Mouse (Mus musculus) kidney, embryonic 14.5 days (tissue): ENCODE data around the gene Slc9a3r2. TPM values are rescaled to one million over a fixed set of nuclear protein-coding genes. Genes with fewer than 3 reads are reported as not detected.
A peak's percentile ranks its signal among the peaks of the same experiment; 100 is the strongest.

Experiments
- ATAC-seq: fragments of 200-750 bp; cut with Nextera tagmentation; 2 replicates; pipeline ENCODE4 v1.8.0; 2017; ENCODE audit warnings: moderate number of reproducible peaks, mild to moderate bottlenecking, moderate TSS enrichment, moderate library complexity; ENCODE audit not compliant: low FRiP score, low TSS enrichment
- H3K27ac ChIP-seq: fragments of 300-500 bp; sonication (generic); 2 replicates; pipeline ENCODE4 v1.5.1; 2014; ENCODE audit warnings: low read depth, mild to moderate bottlenecking, low read length, moderate library complexity, mixed read lengths
- H3K27me3 ChIP-seq: fragments of 300-500 bp; sonication (generic); 2 replicates; pipeline ENCODE4 v1.6.1; 2014; ENCODE audit warnings: mild to moderate bottlenecking, low read length; ENCODE audit not compliant: control insufficient read depth, insufficient read depth
- H3K36me3 ChIP-seq: fragments of 300-500 bp; sonication (generic); 2 replicates; pipeline ENCODE4 v1.6.1; 2014; ENCODE audit warnings: low read length, mixed read lengths; ENCODE audit not compliant: control insufficient read depth, insufficient read depth
- H3K4me1 ChIP-seq: fragments of 300-500 bp; sonication (generic); 2 replicates; pipeline ENCODE4 v1.6.1; 2014; ENCODE audit warnings: low read length, mixed read lengths; ENCODE audit not compliant: control insufficient read depth, insufficient read depth
- H3K4me2 ChIP-seq: fragments of 300-500 bp; sonication (generic); replicated peaks from 2 replicates; pipeline ENCODE4 v1.6.1; 2014; ENCODE audit warnings: low read depth, mild to moderate bottlenecking, low read length
- H3K4me3 ChIP-seq: fragments of 300-500 bp; sonication (generic); 2 replicates; pipeline ENCODE4 v1.5.1; 2014; ENCODE audit warnings: mild to moderate bottlenecking, low read length
- H3K9ac ChIP-seq: fragments of 300-500 bp; sonication (generic); 2 replicates; pipeline ENCODE4 v1.6.1; 2014; ENCODE audit warnings: low read depth, mild to moderate bottlenecking, low read length, moderate library complexity
- H3K9me3 ChIP-seq: fragments of 300-500 bp; sonication (generic); 2 replicates; pipeline ENCODE4 v1.6.1; 2016; ENCODE audit warnings: low read length; ENCODE audit not compliant: control insufficient read depth
- WGBS: fragments of 180-500 bp; shearing (Covaris S2); extraction: QIAGEN DNeasy Blood & Tissue Kit; methylation state at CpG from one replicate; pipeline ENCODE4 v1.1.7; 2014; 5-methylcytosine and 5-hydroxymethylcytosine counted together
- polyA plus RNA-seq: library from polyadenylated mRNA; unstranded; fragments of >200 nt; fragmentation: Nextera tagmentation; extraction: Ambion mirVana; gene quantifications from 2 replicates; pipeline ENCODE4 v1.2.1, GENCODE M21; 2014

The Slc9a3r2 gene
- polyA plus RNA-seq, 1 experiment from 2014 or later, result 95.5 TPM

- ATAC-seq, result no peak
- WGBS, result 77% methylated on average over 3 of the region's 3 CpGs
- no peak overlapping the region for H3K9ac ChIP-seq
- H3K9me3 ChIP-seq, result no peaks in the 10 kb centered on the region
- H3K27me3 ChIP-seq, result peaks cover under 1% of the 10 kb centered on the region; the same call in 1 of the 2 replicates
- no peak overlapping the region for H3K27ac ChIP-seq
- H3K4me1 ChIP-seq, result peaks cover 23% of the 10 kb centered on the region
- H3K36me3 ChIP-seq, result no peaks in the 10 kb centered on the region
- no peak overlapping the region for H3K4me3 ChIP-seq
- no peak overlapping the region for H3K4me2 ChIP-seq
These were observed 1.7 kb upstream of the Slc9a3r2 start for GRCm38 (mm10) chr17:24651835-24652234.

GRCm38 (mm10) chr17:24650766-24651165, 639 bp upstream of the Slc9a3r2 start:
- Histone ChIP-seq H3K4me1 (peaks cover 23% of the 10 kb centered on the region), H3K27me3 (no peaks in the 10 kb centered on the region), H3K4me3 (peak overlapping the region; percentile 77; the same call in 1 of the 2 replicates), H3K9me3 (no peaks in the 10 kb centered on the region), H3K4me2 (peak overlapping the region; percentile 97), H3K9ac (peak overlapping the region; percentile 90; the same call in 1 of the 2 replicates), H3K36me3 (no peaks in the 10 kb centered on the region), H3K27ac (no peak overlapping the region)
- no peak for ATAC-seq
- WGBS, result 81% methylated on average over 4 of the region's 4 CpGs

GRCm38 (mm10) chr17:24649581-24650069, 502 bp downstream of the Slc9a3r2 start:
- H3K9ac ChIP-seq, result peak overlapping the region; percentile 90
- H3K4me2 ChIP-seq, result peak overlapping the region; percentile 97
- H3K36me3 ChIP-seq, result no peaks in the 10 kb centered on the region
- H3K27ac ChIP-seq, result peak overlapping the region; percentile 62; the same call in 1 of the 2 replicates
- peaks cover 32% of the 10 kb centered on the region for H3K4me1 ChIP-seq
- 0% methylated on average over 25 of the region's 35 CpGs for WGBS
- no peaks in the 10 kb centered on the region for H3K9me3 ChIP-seq
- peak overlapping the region; percentile 77 for H3K4me3 ChIP-seq
- H3K27me3 ChIP-seq, result no peaks in the 10 kb centered on the region
- peak; percentile 43 for ATAC-seq

- Histone ChIP-seq H3K4me2 (peak overlapping the region; percentile 97), H3K27me3 (no peaks in the 10 kb centered on the region), H3K27ac (no peak overlapping the region), H3K9me3 (no peaks in the 10 kb centered on the region), H3K36me3 (no peaks in the 10 kb centered on the region), H3K4me1 (peaks cover 40% of the 10 kb centered on the region), H3K9ac (peak overlapping the region; percentile 90; the same call in 1 of the 2 replicates), H3K4me3 (peak overlapping the region; percentile 77)
- ATAC-seq, result no peak
- 78% methylated on average over 10 of the region's 10 CpGs for WGBS
These were observed 1.3 kb downstream of the Slc9a3r2 start for GRCm38 (mm10) chr17:24648731-24649377.

GRCm38 (mm10) chr17:24647493-24647892, 2.6 kb downstream of the Slc9a3r2 start:
- Histone ChIP-seq H3K4me2 (peak overlapping the region; percentile 21), H3K9ac (peak overlapping the region; percentile 37), H3K9me3 (no peaks in the 10 kb centered on the region), H3K4me1 (peaks cover 46% of the 10 kb centered on the region), H3K36me3 (no peaks in the 10 kb centered on the region), H3K27me3 (no peaks in the 10 kb centered on the region), H3K4me3 (peak overlapping the region; percentile 6; the same call in 1 of the 2 replicates), H3K27ac (peak overlapping the region; percentile 55; the same call in 1 of the 2 replicates)
- ATAC-seq, result no peak
- 78% methylated on average over 11 of the region's 11 CpGs for WGBS

DNA sequence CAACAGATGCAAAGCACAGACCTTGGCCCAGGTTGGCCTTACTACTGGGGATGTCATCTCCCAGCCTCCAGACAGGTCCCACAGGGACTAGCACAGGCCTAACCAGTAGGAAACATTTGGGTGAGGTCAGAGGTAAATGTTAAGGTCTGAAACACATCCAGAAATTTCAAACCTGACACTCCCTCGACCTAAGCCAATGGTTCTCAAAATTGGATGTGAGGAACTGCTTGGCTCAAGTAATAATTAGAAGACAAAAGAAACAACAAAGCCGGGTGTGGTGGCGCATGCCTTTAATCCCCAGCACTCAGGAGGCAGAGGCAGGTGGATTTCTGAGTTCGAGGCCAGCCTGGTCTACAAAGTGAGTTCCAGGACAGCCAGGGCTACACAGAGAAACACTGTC, 3.7 kb downstream of the Slc9a3r2 start:
- no peak overlapping the region for H3K4me3 ChIP-seq
- H3K9me3 ChIP-seq, result no peaks in the 10 kb centered on the region
- H3K4me1 ChIP-seq, result peaks cover 46% of the 10 kb centered on the region
- H3K27ac ChIP-seq, result peak overlapping the region; percentile 51; the same call in 1 of the 2 replicates
- H3K27me3 ChIP-seq, result no peaks in the 10 kb centered on the region
- peaks cover 5% of the 10 kb centered on the region for H3K36me3 ChIP-seq
- WGBS, result 86% methylated on average over 4 of the region's 4 CpGs
- no peak for ATAC-seq
- no peak overlapping the region for H3K9ac ChIP-seq
- H3K4me2 ChIP-seq, result no peak overlapping the region

GRCm38 (mm10) chr17:24645916-24646315, 4.2 kb downstream of the Slc9a3r2 start:
- Histone ChIP-seq H3K4me2 (no peak overlapping the region), H3K9ac (no peak overlapping the region), H3K4me3 (no peak overlapping the region), H3K27ac (no peak overlapping the region; the same call in 1 of the 2 replicates), H3K27me3 (no peaks in the 10 kb centered on the region), H3K9me3 (no peaks in the 10 kb centered on the region), H3K36me3 (peaks cover 7% of the 10 kb centered on the region), H3K4me1 (peaks cover 46% of the 10 kb centered on the region)
- no peak for ATAC-seq
- 86% methylated on average over 3 of the region's 3 CpGs for WGBS

DNA sequence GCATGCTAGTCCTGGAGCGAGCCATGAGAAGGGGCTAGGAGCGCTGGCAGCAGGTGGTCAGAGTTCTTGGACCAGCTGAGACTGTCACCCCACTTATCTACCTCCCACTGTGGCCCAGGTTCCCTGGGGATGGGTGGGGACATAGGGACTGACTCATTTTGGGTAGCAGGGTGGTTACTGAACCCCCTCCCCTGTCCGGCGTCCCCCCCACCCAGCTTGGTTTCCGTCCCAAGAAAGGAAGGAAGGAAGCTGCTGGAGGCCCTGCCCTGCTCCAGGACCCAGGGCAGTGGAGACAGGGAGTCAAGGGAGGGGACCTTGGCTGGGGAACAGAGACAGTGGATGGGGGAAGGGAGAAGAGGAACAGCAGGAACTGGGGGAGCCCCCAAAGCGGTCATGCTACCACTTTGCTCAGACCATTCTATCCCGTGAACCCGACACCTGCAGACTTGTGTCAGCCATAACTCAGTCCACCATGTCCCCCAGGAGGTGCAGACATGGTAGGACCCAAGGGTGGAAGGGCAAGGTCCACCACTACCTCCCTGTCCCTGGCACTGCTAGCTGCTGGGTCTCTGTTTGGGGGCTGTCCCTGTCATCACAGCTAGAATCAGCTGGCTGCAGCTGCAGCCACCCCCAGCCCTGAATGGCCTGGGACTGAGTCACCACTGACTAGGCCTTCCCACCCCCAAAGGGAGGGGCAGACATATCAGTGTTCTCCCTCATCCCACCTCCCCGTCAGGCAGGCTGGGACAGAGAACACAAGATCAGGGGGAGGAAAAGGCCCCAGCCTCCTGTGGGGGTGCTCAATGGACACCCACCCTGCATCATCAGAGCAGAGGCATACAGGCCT, 5.0 kb downstream of the Slc9a3r2 start:
- ATAC-seq, result 0 out of 2 replicates have a peak, but pooled peaks have one; percentile 5
- Histone ChIP-seq H3K9me3 (no peaks in the 10 kb centered on the region), H3K27ac (peak overlapping the region; percentile 76), H3K4me1 (peaks cover 43% of the 10 kb centered on the region), H3K36me3 (peaks cover 15% of the 10 kb centered on the region), H3K9ac (no peak overlapping the region; the same call in 1 of the 2 replicates), H3K27me3 (no peaks in the 10 kb centered on the region), H3K4me3 (no peak overlapping the region; the same call in 1 of the 2 replicates), H3K4me2 (peak overlapping the region; percentile 22; the same call in 1 of the 2 replicates)
- 71% methylated on average over 9 of the region's 9 CpGs for WGBS
